Mouse (Mus musculus): ENCODE measurements around the gene Lgals4. TPM values are rescaled to one million over a fixed set of nuclear protein-coding genes. Genes with fewer than 3 reads are reported as not detected.

Lgals4 gene
- polyA plus RNA-seq, 1 experiment from 2014 or later = 3.4 TPM

DNA sequence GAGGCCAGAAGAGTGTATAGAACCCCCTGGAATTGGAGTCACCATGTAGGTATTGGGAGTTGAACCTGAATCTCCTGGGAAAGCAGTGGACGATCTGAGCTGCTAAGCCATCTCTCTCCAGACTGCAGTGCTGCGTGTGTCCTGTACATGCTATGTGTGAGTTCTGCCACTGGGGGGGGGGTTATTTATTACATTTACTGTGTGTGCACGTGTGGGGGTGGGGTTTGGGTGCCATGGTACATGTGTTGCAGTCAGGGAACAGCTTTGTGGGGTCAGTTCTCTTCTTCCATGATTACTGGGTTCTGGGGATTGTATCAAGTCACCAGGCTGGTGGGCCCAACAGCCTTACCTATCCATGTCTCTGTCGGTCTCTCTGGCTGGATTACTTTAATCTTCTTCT is 26.8 kb upstream of the Lgals4 start:
- Histone ChIP-seq H3K36me3 (ENCODE audit: control insufficient read depth, insufficient read depth, low read length) (no peaks in the 10 kb centered on the region; the same call in 1 of the 2 replicates), H3K27ac (ENCODE audit: low read depth, low read length) (no peak overlapping the region), H3K4me2 (ENCODE audit: low read depth, low read length) (no peak overlapping the region), H3K4me3 (ENCODE audit: low read depth, low read length) (no peak overlapping the region), H3K9me3 (ENCODE audit: control insufficient read depth, low read length) (no peaks in the 10 kb centered on the region), H3K4me1 (ENCODE audit: control insufficient read depth, insufficient read depth, low read length) (peaks cover 10% of the 10 kb centered on the region), H3K9ac (replicated peaks; ENCODE audit: low read depth, low read length) (no peak overlapping the region), H3K27me3 (ENCODE audit: control insufficient read depth, insufficient read depth, low read length) (no peaks in the 10 kb centered on the region)
- WGBS = 67% methylated on average over 4 of the region's 4 CpGs
- no peak for ATAC-seq (ENCODE audit: low read depth)

- H3K4me3 ChIP-seq (ENCODE audit: low read depth, low read length) = peak overlapping the region; percentile 78
- H3K27ac ChIP-seq (ENCODE audit: low read depth, low read length) = peak overlapping the region; percentile 100
- peak overlapping the region; percentile 91 for H3K4me2 ChIP-seq (ENCODE audit: low read depth, low read length)
- 50% methylated on average over 8 of the region's 8 CpGs for WGBS
- H3K27me3 ChIP-seq (ENCODE audit: control insufficient read depth, insufficient read depth, low read length) = no peaks in the 10 kb centered on the region
- ATAC-seq (ENCODE audit: low read depth) = no peak
- H3K9ac ChIP-seq (replicated peaks; ENCODE audit: low read depth, low read length) = peak overlapping the region; percentile 89
- H3K9me3 ChIP-seq (ENCODE audit: control insufficient read depth, low read length) = no peaks in the 10 kb centered on the region
- peaks cover 4% of the 10 kb centered on the region; the same call in 1 of the 2 replicates for H3K36me3 ChIP-seq (ENCODE audit: control insufficient read depth, insufficient read depth, low read length)
- peaks cover 19% of the 10 kb centered on the region for H3K4me1 ChIP-seq (ENCODE audit: control insufficient read depth, insufficient read depth, low read length)
Measured at GRCm38 (mm10) chr7:28807641-28808220, 25.9 kb upstream of the Lgals4 start.

DNA sequence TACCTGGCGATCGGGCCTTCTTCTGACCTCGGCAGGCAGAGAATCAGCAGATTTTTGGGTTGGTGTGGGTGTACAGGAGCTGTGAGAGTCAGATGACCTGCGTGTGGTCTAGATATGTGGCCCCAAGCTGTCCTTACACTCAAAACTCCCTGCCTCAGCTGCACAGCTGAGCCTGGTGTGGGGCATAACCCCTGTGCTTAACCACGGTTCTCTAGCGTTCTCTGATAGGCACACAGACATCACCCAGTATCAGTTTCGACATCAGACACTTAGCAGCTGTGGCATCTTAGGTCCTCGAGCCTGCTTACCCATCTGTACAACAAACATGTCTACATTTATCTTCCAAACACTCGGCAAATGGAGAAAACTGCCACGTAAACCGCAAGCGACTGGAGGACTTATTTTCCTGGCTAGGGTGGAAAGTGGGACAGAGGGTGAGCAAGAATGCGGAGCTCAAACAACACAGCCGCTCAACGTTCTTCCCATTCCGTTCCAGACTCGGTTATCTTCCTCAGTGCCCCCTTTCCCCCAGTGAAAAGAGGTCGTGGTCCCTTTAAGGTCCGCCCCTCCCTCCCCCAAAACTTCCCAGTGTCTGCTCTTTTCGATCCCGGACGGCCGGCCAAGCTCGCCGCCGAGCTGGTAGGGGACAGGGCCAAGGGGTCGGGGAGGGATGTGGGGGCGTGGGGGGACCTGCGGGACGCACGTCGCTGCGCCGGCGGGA is 25.3 kb upstream of the Lgals4 start, which contains the start of gene Hnrnpl:
TSS of gene Hnrnpl (plus strand) at position 321 of the 721 bp plus-strand sequence.
- H3K4me3 ChIP-seq (ENCODE audit: low read depth, low read length) = peak within 1 kb of the TSS; percentile 78
- peaks cover 8% of the 10 kb centered on the region; the same call in 1 of the 2 replicates for H3K36me3 ChIP-seq (ENCODE audit: control insufficient read depth, insufficient read depth, low read length)
- 5% methylated on average over 34 of the region's 35 CpGs for WGBS
- H3K4me1 ChIP-seq (ENCODE audit: control insufficient read depth, insufficient read depth, low read length) = peaks cover 22% of the 10 kb centered on the region
- H3K27me3 ChIP-seq (ENCODE audit: control insufficient read depth, insufficient read depth, low read length) = no peaks in the 10 kb centered on the region
- H3K27ac ChIP-seq (ENCODE audit: low read depth, low read length) = peak within 1 kb of the TSS; percentile 100
- H3K9ac ChIP-seq (replicated peaks; ENCODE audit: low read depth, low read length) = peak within 1 kb of the TSS; percentile 89
- no peaks in the 10 kb centered on the region for H3K9me3 ChIP-seq (ENCODE audit: control insufficient read depth, low read length)
- H3K4me2 ChIP-seq (ENCODE audit: low read depth, low read length) = peak within 1 kb of the TSS; percentile 91
- no peak; the same call in 1 of the 2 replicates for ATAC-seq (ENCODE audit: low read depth)

- Histone ChIP-seq H3K9me3 (ENCODE audit: control insufficient read depth, low read length) (no peaks in the 10 kb centered on the region), H3K27ac (ENCODE audit: low read depth, low read length) (peak overlapping the region; percentile 100), H3K9ac (replicated peaks; ENCODE audit: low read depth, low read length) (peak overlapping the region; percentile 89), H3K4me1 (ENCODE audit: control insufficient read depth, insufficient read depth, low read length) (peaks cover 22% of the 10 kb centered on the region), H3K36me3 (ENCODE audit: control insufficient read depth, insufficient read depth, low read length) (peaks cover 14% of the 10 kb centered on the region), H3K27me3 (ENCODE audit: control insufficient read depth, insufficient read depth, low read length) (no peaks in the 10 kb centered on the region), H3K4me3 (ENCODE audit: low read depth, low read length) (peak overlapping the region; percentile 78), H3K4me2 (ENCODE audit: low read depth, low read length) (peak overlapping the region; percentile 91)
- WGBS = under 1% methylated on average over 21 of the region's 32 CpGs
- ATAC-seq (ENCODE audit: low read depth) = peak; percentile 51
Measured at GRCm38 (mm10) chr7:28808957-28809393, 24.7 kb upstream of the Lgals4 start.

DNA sequence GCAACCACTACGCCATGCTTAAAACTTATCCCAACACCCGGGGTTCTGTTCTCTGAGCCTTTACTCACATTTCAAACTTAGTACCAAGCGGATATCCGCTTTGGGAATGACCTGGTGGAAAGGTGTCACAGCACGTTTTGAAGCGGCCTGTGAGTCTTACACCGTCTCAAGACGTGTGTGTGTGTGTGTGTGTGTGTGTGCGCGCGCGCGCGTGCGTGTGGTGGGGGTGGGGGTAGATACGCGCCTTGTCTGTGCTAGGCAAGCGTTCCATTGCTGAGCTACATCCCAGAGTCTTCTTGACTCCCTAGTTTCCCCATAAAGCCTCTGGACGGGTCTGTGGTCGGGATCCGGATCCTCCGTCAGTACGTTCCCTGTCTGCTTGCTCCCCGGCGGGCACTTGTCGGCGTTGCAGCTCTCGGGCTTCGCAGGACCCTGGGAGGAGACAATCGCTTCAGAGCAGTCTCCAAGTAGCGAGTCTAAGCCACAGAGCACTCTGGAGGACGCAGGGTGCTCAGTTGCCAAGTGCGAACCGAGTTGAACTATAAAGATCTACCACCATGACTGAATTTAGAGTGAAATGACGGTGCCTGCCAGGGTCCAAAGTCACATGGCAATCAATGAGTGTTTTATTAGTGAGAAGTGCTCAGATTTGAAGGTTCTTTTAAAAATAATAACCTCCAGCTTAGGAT is 24.1 kb upstream of the Lgals4 start:
- no peaks in the 10 kb centered on the region for H3K27me3 ChIP-seq (ENCODE audit: control insufficient read depth, insufficient read depth, low read length)
- ATAC-seq (ENCODE audit: low read depth) = peak; percentile 21
- peak overlapping the region; percentile 89 for H3K9ac ChIP-seq (replicated peaks; ENCODE audit: low read depth, low read length)
- H3K9me3 ChIP-seq (ENCODE audit: control insufficient read depth, low read length) = no peaks in the 10 kb centered on the region
- H3K27ac ChIP-seq (ENCODE audit: low read depth, low read length) = peak overlapping the region; percentile 100
- peaks cover 22% of the 10 kb centered on the region for H3K4me1 ChIP-seq (ENCODE audit: control insufficient read depth, insufficient read depth, low read length)
- peaks cover 20% of the 10 kb centered on the region for H3K36me3 ChIP-seq (ENCODE audit: control insufficient read depth, insufficient read depth, low read length)
- H3K4me3 ChIP-seq (ENCODE audit: low read depth, low read length) = peak overlapping the region; percentile 78
- WGBS = under 1% methylated on average over 35 of the region's 35 CpGs
- H3K4me2 ChIP-seq (ENCODE audit: low read depth, low read length) = peak overlapping the region; percentile 91

GRCm38 (mm10) chr7:28810107-28811066 is 23.3 kb upstream of the Lgals4 start:
- Histone ChIP-seq H3K27ac (ENCODE audit: low read depth, low read length) (peak overlapping the region; percentile 100), H3K9me3 (ENCODE audit: control insufficient read depth, low read length) (no peaks in the 10 kb centered on the region), H3K36me3 (ENCODE audit: control insufficient read depth, insufficient read depth, low read length) (peaks cover 28% of the 10 kb centered on the region), H3K4me2 (ENCODE audit: low read depth, low read length) (peak overlapping the region; percentile 91), H3K4me1 (ENCODE audit: control insufficient read depth, insufficient read depth, low read length) (peaks cover 27% of the 10 kb centered on the region), H3K4me3 (ENCODE audit: low read depth, low read length) (peak overlapping the region; percentile 78), H3K9ac (replicated peaks; ENCODE audit: low read depth, low read length) (peak overlapping the region; percentile 90), H3K27me3 (ENCODE audit: control insufficient read depth, insufficient read depth, low read length) (no peaks in the 10 kb centered on the region)
- ATAC-seq (ENCODE audit: low read depth) = peak; percentile 94
- WGBS = under 1% methylated on average over 69 of the region's 70 CpGs

DNA sequence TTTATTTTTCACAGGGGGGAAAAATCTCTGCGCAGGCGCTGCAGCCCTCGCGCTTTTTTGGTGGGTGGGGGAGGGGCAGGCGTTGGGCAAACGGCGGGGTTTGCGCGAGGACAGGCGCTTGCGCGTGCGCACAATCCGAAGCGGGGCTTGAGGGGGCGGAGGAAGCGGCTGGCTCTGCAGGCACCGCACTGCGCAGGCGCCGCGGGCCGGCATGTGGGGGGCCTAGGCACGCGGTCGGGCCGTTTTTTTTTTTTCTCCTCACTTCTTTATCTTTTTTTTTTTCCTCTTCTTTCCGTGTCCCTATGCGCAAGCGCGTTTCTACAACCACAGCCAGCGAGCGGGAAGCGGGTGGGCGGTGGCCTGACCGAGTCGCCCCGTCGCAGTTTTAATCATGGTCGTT is 22.4 kb upstream of the Lgals4 start:
- Histone ChIP-seq H3K27me3 (ENCODE audit: control insufficient read depth, insufficient read depth, low read length) (no peaks in the 10 kb centered on the region), H3K9me3 (ENCODE audit: control insufficient read depth, low read length) (no peaks in the 10 kb centered on the region), H3K4me3 (ENCODE audit: low read depth, low read length) (peak overlapping the region; percentile 78), H3K36me3 (ENCODE audit: control insufficient read depth, insufficient read depth, low read length) (peaks cover 37% of the 10 kb centered on the region), H3K4me2 (ENCODE audit: low read depth, low read length) (peak overlapping the region; percentile 97), H3K4me1 (ENCODE audit: control insufficient read depth, insufficient read depth, low read length) (peaks cover 28% of the 10 kb centered on the region), H3K9ac (replicated peaks; ENCODE audit: low read depth, low read length) (peak overlapping the region; percentile 90), H3K27ac (ENCODE audit: low read depth, low read length) (peak overlapping the region; percentile 97)
- 0% methylated on average over 39 of the region's 40 CpGs for WGBS
- ATAC-seq (ENCODE audit: low read depth) = peak; percentile 18; the same call in 1 of the 2 replicates

- no peak overlapping the region for H3K27ac ChIP-seq (ENCODE audit: low read depth, low read length)
Measured at GRCm38 (mm10) chr7:28811640-28812275, 21.9 kb upstream of the Lgals4 start.

More at GRCm38 (mm10) chr7:28811640-28812275, 21.9 kb upstream of the Lgals4 start:
- Histone ChIP-seq H3K27me3 (ENCODE audit: control insufficient read depth, insufficient read depth, low read length) (no peaks in the 10 kb centered on the region), H3K9me3 (ENCODE audit: control insufficient read depth, low read length) (no peaks in the 10 kb centered on the region), H3K9ac (replicated peaks; ENCODE audit: low read depth, low read length) (peak overlapping the region; percentile 90; the same call in 1 of the 2 replicates), H3K4me2 (ENCODE audit: low read depth, low read length) (peak overlapping the region; percentile 97), H3K4me3 (ENCODE audit: low read depth, low read length) (peak overlapping the region; percentile 78), H3K36me3 (ENCODE audit: control insufficient read depth, insufficient read depth, low read length) (peaks cover 41% of the 10 kb centered on the region), H3K4me1 (ENCODE audit: control insufficient read depth, insufficient read depth, low read length) (peaks cover 28% of the 10 kb centered on the region)
- ATAC-seq (ENCODE audit: low read depth) = no peak
- WGBS = 13% methylated on average over 7 of the region's 7 CpGs
